Mouse (Mus musculus) CD8-positive naive resting alpha-beta T cell, adult 2 months (primary cell): ENCODE results near the gene Naalad2.
"Not testable (repeated sequence)": the region's sequence is repeated elsewhere in the genome, so short reads cannot be mapped to it uniquely, and the experiment has no call there.

Experiments used
- DNase-seq, 2 experiments: peaks; one replicate each; pipeline ENCODE4 v3.0.0; 2022; ENCODE audit warnings: low read depth in 2 of 2, low spot score in 2 of 2

Gene Naalad2

GRCm38 (mm10) chr9:18402895-18403294, at the start of gene Naalad2:
Gene Naalad2 (minus strand): TSS chr9:18402995.
- DNase-seq: not testable (repeated sequence)

DNA sequence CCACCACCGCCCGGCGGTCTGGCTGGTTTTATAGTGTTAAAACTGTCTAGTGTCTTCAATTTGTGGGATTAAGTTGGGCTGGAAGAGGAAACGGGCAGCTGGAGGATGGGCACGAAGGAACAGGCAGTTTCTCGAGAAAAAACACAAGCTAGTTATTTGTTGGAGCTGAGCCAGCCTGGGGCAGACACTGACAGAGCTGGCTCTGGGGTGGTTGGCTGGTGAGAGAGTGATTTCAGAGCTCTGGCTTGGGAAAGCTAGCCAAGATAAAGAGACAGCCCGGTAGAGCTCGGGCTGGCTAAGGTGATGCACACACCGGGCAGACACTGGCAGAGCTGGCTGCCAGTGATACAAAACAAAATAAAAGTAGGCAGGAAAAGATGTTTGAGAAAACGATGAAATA, 28.9 kb upstream of the Naalad2 start:
- no peak for DNase-seq

GRCm38 (mm10) chr9:18430354-18430753, 27.6 kb upstream of the Naalad2 start, which contains the start of gene Mbd3l2:
Gene Mbd3l2 (plus strand): TSS chr9:18430654.
- DNase-seq: no peak

- DNase-seq: not testable (repeated sequence)
Observed at GRCm38 (mm10) chr9:18412371-18412770, 9.6 kb upstream of the Naalad2 start.

DNA sequence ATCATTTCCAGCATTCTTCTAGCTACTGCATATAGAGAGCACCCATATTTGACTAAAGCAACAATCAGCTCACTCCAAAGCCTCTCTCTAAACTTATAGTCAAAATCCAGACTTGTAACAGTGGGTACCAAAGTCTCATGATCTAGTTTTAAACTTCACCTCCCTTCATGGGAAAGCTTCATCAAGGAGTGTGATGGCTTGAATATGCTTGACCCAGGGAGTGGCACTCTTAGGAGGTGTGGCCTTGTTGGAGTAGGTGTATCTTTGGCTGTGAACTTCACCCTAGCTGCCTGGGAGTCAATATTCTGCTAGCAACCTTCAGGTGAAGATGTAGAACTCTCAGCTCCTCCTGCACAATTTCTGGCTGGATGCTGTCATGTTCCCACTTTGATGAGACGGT, 1.3 kb upstream of the Naalad2 start, which contains the start of gene Ubtfl1:
Gene Ubtfl1 (plus strand): TSS at position 301 of the 400 bp plus-strand sequence.
- no peak for DNase-seq

DNA sequence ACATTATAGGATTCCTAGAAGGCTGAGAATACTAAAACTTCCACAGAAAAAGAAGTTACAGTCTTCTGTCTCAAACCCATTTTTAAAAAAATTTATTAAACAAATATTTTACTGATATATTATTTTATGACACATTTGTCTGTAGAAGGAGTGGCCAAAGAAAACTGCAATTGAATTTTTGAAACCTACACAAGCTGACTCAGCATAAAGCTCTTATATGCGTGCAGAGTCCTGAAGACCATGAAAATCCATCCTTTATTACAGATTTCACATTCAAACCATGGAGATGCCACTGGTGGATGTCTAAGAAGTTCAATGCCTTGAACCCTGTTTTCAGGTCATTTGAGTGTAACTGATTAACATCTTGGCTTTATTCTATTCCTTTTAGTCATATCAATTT, 3.2 kb downstream of the Naalad2 start:
- no peak for DNase-seq

DNA sequence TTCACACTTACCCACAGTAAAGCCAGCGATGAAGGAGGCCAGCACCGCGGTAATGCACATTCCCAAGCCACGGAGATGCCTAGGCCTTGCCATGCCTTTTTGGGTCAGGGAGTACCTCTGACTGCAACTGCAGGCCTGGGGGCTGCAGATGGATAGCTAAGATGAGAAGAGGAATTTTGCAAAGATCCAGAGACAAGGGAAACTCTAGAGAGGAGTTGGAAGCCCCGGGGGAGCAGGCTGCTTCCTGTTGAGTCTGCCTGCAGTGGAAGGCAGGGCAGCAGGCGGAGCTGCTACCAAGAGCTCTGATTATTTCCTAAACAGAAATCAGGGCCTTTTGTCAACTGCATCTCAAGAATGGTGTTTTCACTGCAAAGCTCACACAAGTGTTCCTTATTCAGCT, 17.0 kb downstream of the Naalad2 start:
- no peak for DNase-seq

- DNase-seq: not testable (repeated sequence)
Observed at GRCm38 (mm10) chr9:18373026-18373425, 29.8 kb downstream of the Naalad2 start.

GRCm38 (mm10) chr9:18319990-18320389, 82.8 kb downstream of the Naalad2 start:
- no peak for DNase-seq

- DNase-seq: no peak
Observed at GRCm38 (mm10) chr9:18298301-18298700, 104.5 kb downstream of the Naalad2 start.

DNA sequence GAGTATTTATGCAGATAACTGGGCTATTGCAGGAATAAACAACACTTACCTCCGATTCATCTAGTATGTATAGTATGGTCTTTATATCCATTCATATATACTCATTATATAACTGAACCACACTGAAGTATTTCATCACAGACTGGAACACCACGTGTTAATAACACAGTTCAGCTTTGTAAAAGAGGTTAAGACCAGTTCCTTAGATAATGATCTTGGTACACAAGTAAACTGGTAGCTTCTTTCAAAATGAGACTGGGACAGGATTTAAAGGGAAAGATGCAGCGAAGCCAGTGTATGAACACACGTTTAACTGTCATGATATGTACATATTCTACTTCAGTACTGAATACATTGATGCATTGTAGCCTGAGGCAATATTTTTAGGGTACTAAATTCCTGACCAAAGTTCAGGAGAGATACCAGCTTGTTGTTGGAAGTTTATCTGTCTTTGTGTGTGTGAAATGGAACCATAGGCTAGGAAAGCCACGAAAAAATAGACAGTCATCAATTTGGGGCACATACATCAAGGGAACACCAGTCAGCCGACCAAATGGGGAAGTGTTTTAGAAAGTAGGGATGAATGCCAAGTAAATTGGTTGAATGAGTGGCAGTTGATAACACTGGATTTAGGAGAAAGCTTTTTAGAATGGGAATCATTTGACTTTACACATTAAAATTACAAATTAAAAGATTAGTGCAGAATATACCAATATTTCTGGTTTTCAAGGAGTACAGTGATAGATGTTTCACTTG, 109.6 kb downstream of the Naalad2 start:
- no peak for DNase-seq

- peak in 1 of 2 experiments; percentile 33 for DNase-seq
Observed at GRCm38 (mm10) chr9:18292443-18292922, 110.3 kb downstream of the Naalad2 start.

DNA sequence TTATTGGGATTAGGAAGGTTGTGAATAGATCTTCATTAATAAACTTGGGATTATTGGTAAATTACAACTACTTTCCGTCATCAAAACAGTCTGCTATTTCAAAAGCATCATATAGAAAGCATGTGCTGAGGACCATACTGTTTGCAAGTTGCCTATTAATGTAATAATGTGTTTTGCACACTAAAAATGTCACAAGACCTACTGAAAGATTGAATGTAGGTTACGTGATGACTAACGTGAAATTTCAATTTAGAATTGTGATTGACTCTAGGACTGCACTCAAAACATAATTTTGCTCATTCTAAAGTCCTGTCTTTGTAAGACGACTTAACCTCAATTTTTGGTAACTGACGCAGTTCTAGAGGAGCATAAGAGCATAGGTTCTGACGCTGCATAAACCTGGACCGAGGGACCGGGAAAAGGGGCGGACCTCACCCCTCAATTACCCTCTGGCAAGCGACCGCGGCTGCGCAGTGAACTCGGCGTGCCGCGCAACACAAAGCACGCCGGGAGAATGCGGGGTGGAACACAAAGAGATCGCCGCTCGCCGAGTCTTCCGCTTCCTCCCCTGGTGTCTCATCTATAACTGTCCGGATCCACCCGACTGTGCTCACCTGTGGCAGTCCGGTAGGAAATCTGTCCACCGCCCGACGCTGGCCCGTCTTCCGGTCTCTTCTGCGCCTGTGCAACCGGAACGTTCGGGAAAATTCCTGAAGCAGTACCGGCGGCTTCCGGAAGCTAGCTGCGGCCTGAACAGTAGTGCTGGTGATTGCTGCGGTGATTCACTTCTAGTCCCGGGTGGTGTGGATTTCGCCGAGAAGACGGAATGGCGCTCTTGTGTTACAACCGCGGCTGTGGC, 111.0 kb downstream of the Naalad2 start, which contains the start of gene Chordc1:
Gene Chordc1 (plus strand): TSS at position 555 of the 859 bp plus-strand sequence.
- DNase-seq: peak; percentile 89 to 92

- not testable (repeated sequence) for DNase-seq
Observed at GRCm38 (mm10) chr9:18278693-18279092, 124.1 kb downstream of the Naalad2 start.

DNA sequence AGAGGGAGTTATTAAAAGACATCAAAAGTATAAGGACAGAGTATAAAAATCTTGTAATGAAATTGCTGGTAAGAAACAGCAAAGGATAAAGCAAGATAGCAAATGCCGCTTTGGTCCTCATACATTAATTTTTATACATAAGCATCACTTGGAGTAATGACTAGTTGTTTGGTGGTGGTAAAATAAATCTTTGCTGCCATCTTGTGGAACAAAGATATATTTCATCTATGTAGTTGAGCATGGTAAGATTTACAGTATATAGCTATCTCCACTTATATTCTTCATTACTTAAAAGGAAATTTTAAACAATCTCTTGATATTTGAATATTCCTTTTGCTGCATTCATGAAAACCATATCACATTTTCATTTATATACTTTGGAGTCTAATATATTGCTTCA, 125.3 kb downstream of the Naalad2 start:
- DNase-seq: no peak

- no peak for DNase-seq
Observed at GRCm38 (mm10) chr9:18276844-18277243, 126.0 kb downstream of the Naalad2 start.

- no peak for DNase-seq
Observed at GRCm38 (mm10) chr9:18275901-18276300, 126.9 kb downstream of the Naalad2 start.
